Mouse (Mus musculus) retina, postnatal 7 days (tissue): ENCODE data around the gene Gm42906.

Experiments
- DNase-seq: peaks from one replicate; pipeline ENCODE4 v3.0.0-alpha.2; 2012; ENCODE audit warnings: low read depth, low spot score

Gene Gm42906

DNA sequence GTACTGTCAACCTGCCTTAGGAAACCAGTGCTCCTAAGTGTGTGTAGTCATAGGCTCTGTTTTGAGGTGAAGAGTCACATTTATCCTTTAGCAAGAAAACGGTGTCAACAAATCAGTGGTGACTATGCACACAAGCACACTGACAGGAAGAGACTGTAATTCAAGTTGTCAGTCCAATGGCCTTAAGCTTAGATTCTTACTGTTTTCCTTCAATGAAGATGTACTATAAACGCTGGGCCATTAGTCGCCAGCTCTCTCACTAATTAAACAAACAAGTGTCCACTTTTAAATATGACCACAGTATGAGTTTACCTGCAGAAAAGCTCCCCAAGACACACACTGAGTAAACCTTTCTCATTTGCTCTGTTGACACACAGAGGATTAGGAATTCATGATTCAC lies 238.6 kb downstream of the Gm42906 start:
- DNase-seq = no peak

DNA sequence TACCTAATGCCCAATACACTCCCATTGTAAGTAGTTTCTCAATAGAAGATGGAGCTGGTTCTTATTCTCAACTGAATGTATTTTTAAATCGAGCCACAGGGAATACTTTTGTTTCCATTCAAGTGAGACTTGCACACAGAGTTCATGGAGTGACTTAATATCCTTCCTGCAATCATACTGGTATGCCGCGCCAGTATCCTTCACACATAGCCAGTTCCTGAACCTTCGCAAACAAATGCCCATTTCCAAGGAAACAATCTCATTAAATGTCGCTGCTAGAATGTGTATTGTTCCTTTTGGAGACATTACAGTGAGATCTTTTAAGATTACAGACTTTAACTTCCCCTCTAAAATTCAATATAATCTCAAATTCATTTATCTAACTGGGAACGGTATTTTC lies 239.3 kb downstream of the Gm42906 start:
- DNase-seq = no peak

DNA sequence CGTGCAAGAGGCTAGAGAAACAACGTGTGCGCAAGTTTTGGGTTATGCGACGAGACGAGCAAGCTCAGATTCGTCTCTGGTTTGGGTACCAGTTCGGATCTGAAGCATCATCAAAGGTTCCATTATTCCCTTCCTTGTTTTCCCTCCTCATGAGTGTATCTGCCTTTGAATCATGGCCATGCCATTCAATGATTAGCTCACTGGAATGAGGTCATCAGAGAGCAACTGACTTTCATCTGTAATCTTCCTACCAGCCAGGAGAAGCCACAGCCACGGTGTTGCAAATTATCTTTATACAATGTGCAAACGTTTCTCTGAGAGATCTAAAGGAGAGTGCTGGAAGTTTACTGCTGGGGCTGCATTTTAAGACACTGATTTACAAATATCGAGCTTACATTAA lies 240.6 kb downstream of the Gm42906 start:
- no peak for DNase-seq

DNA sequence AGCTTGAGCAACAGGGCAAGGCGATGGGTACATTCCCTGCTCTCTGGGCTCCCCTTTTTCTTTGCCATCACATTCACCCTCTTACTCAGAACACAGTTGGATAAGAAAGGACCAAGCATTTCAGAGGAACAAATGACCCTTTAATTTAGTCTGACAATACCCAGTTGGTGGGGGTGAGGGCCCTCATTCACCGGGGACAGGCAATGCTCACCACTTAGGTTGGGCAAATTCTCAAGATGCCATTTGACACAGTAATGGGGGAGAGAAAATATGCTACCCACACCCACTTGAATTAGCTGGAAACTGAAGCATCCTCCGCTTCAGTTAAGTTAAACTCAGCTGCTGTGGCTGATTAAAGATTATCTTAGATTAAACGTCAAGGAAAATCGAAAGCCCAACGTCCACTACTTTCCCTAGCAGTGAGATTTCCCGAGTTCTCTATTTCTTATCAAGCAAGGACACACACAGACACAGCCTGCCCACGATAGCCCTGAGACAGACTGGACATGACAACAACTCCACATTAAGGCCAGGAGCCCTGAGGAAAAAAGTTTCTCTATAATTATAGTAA lies 242.6 kb downstream of the Gm42906 start:
- DNase-seq = no peak

DNA sequence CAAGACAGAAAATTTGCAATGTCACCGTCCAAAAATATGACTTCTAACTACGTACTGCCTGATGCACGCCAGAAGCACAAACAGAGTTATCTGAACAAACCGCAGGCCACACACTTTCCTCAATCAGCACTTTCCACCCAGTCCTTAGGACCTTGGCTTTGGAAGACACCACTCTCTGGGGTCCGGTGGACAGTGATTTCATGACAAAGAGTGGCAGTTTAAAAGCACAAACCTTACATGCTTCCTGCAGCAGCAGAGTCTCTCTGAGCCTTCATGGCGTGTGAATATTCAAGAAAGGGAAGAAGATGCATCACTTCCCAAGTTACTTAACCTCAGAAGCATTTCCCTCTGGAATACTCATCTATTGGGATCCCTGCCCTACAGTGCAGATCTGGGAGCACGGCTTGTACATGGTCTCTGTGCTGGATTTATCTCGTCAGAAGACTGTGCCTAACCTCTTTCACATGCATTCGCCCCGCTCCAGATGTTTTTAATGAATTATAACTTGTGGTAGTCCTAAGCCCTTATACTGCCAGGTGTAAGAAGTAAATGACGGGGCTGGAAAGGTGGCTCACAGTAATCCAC lies 244.2 kb downstream of the Gm42906 start:
- DNase-seq = no peak

DNA sequence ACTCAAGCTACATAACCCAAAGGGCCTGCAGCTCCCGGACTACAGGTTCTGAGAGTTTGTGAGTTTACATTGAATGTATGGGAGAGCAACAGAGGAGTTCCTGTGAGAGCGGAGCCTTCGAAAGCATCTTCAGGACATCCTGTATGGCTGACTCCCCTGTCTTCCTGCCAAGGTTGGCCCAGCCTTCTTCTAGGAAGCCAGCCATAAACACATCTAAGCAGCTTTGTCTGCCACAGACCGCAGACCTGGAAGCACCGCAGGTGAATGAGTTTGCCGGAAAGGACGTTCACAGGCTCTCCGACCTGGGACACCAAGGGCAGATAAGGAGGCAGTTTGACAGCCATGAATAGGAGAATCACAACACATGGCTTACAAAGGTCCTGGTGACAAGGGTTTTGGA lies 246.7 kb downstream of the Gm42906 start:
- no peak for DNase-seq

DNA sequence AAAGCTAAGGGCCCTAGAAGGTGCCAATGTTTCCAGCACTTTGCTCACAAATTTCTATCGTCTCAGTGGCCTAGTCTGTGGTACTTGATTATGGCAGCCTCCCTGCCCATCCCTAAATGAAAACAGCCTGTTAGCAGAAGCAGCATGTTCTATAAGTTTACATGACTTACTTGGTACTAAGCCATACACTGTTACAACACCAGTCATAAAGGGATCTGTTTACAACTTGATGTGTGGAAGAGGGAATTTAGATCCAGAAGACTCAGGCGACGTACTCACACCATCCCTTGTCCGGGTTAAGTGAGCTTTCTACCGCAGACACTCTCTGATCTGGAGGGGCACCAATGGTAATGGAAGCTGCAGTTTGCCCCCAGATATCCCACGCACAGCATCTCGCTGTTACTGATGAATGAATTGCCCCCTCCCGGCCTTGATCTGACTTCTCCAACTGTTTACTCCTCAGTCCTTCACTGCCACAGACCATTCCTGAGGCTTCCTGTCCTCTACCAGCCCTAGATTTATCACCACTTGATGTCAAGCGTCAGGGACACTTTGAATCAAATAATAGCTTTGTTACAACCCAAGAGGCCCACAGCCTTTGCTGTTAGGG lies 247.7 kb downstream of the Gm42906 start:
- no peak for DNase-seq

DNA sequence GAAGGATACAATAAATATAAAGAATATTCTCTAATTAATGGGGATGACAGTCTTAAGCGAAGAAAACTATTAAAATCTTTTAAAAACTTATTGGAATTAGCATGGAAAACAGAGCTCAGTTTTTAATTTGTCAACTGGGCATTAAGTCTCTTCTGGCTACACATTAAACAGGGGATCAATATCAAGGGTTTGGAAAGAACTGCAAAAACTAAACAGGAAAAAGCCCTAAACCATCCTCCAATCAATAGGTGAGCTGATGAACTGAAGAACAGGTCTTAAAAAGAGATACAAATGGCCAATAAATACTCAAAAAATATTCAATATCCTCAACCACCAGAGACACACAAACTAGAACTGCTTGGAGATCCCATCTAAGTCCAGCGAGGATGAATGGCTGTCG lies 250.8 kb downstream of the Gm42906 start:
- no peak for DNase-seq

DNA sequence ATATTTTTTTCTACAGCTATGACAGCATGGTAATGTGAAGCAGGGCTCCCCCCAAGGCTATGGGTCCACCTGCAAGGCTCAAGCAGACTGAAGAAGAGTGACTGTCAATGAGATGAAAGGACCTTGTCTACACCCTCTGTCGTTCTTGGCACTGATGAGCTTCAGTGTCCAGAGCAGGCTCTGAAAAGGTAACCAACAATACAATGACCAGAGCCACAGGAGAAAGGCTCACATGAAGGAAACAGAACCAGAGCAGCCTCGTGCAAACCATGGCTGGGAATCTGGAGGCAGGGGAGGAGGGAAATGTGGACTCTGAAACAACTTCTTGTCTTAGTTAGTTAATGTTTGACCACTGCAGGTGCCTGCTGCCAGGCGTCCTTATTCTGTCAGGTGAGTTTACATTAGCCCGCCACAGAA lies 252.1 kb downstream of the Gm42906 start:
- DNase-seq = no peak

DNA sequence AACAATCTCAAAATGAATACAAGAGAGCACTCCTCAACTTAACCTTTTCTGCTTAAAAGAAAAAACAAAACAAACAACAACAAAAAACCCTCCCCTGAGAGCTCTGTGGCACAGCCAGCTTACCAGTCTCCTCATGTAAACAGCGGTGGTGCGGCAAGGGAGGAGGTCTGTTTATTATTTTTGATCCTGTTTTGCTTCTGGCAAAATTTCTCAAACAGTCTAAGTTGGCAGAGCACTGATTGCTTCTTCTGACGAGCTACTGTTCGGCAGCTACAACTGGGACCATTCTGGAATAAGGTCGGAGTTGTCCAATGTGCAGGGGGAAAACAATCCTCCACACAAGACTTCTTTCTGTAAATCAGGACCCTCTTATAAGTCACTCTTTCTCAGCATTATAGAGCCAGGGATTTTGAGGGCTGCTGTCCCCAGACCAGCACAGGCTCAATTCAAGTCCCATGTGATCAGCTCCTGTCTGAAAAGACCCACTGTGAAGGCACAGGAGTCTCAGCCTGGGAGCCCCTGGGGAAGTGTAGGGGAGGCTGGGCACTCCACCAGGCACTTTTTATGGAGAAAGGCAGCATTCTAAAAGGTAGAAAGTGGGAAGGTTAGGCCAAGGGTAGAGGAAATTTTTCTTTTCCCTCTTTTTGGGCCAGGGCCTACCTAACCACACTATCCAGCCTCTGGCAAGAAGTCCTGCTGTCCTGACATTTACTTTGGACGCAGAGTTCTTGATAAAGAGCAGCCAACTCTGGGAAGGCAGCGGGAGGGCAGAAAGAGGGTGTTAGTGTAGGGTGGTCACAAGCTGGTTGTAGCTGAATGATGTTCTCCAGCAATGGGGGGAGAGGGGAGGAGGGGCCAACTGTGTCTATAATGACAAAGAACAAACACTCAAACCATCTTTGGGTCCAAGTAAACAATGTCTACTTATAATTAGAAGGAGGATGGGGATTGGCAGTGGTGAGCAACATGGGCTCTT lies 253.2 kb downstream of the Gm42906 start:
- DNase-seq = no peak

DNA sequence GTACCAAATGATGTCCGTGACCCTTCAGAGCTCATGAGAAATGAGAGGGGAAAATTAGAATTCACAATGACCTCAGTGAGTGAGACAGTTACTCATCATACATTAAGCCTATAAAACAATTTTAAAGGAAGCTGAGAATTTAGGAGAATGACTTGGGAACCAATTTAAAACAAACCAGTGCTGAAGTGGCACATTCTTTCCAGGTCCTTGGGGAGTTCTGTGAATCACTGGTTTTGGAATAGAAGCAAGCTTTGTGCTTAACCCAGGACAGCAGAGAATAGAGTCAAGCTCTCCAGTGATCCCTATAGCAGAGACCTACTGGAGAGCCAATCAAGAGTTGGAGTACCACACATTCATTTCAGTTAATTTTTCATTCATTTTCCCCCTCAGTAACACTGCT lies 254.2 kb downstream of the Gm42906 start:
- no peak for DNase-seq

DNA sequence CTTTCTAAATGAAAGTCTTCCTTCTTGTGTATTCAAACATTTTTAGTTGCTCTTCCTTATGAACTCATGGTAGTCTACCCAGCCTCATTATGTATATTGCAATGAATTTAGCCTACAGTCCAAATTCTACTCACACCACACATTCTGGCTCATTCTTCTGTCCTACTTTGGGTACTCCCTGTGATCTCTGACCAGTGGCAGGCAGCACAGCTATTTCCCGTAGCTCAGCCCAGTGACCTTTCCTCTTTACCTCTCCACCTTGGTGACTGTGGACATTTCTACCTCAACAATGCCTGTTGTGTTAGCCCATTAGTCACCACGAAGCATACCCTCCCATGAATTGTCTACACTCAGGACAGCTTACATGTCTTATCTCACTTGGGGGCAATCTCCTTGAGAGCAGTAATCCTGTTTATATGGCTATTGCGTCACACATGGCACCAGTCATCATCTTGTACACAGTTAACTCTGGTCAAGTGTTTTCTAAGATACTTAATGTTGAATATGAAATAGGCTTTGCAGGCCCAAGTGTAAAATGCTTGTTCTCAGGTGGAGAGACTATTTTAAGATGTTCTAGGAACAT lies 257.7 kb downstream of the Gm42906 start:
- DNase-seq = no peak

DNA sequence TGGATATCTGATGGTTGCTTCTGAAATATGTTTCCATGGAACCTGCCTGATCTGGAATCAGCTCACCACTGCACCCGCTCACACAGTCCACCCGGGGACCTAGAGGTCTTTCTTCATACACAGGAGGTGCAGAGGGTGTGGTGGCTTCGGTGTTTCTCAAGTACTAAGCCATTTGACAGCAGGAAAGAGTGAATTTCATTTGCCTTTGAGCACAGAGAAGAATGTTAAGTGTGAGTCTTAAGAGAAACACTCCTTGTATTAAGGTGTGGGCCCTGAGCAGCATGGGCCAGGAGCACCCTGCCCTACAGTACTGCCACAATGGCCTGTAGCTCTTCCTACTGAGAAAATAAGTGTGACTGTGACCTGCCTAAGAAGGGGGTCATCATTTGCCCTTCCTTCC lies 259.8 kb downstream of the Gm42906 start:
- DNase-seq = no peak

DNA sequence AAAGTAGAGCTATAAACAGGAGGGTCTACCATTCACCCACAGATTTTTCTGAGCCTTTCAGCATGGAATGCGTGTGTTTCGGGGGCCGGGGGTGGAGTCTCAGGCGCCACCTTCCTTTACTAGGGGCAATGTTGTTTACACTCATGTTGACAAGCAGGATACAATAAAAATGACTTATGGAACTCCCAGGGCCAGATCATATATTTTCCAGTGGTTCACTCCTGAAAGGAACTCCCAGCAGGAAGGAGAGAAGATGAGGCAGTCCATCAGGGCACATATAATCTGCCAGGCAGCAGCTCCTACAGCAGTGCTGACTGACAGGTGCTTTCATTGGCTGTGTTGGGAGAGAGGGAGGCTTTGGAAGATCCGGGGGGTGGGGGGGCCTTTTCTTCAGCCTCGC lies 260.3 kb downstream of the Gm42906 start:
- DNase-seq = no peak

DNA sequence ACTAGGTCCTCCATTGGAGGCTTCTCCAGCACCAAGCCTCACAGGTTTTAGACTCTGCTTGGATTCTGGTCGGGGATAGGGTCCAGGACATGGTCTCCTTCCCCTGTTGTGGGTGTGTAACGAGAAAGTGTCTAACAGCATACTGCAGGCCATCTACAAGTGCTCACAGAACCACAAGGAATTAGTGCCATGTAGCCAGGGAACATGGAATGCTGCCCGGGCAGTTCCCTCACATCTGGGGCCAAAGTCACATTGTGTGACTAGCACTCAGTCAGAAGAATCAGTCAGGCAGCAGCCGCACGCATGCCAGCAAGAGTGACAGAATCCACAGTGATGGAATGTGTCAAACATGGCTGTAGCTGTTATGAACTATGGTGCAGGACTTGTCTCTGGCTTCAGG lies 261.7 kb downstream of the Gm42906 start:
- no peak for DNase-seq

DNA sequence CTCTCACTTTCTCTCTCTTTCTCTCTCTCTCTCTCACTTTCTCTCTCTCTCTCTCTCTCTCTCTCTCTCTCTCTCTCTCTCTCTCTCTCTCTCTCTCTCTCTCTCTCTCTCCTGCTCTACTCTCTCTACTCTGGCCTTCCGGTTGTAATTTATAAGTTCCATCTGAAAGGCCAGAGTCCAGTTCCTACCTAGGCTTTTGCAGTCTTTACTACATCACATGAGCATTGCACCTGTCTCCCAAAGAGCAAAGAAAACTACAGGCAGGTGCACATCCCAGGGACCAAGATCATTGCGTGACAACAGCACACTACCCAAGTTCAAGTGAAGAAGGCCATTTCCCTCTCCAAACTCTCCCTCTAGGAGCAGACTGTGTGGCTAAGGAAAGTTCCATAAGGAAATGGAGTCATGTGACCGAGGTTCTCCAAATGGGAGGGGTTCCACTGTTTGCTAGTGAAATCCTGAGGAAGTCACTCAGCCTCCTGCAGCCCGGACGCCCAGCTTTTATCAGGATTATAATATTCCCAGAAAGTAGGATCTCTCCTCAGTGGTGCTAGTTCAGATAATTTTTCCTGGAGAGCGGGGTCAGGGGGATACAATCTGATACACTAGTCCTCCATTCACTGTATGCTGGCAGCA lies 262.5 kb downstream of the Gm42906 start:
- DNase-seq = no peak

DNA sequence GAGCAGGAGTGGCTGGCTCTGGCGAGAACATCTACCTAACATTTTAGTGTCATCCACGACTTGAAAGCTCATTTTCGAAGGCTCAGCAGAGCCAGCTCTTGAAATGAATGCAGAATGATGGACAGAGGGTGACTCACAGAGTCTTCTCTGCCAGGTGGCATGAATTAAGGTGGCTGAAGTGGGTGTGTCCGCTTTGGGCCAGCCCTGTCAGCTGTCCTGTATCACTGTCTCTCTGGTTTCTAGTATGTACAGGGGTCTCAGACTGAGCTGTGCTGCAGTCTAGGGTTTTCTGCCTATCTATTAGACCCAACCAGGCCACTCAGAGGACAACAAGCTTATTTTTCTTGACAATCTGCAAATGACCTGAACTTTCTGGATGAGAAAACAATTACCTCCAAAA lies 263.1 kb downstream of the Gm42906 start:
- no peak for DNase-seq

DNA sequence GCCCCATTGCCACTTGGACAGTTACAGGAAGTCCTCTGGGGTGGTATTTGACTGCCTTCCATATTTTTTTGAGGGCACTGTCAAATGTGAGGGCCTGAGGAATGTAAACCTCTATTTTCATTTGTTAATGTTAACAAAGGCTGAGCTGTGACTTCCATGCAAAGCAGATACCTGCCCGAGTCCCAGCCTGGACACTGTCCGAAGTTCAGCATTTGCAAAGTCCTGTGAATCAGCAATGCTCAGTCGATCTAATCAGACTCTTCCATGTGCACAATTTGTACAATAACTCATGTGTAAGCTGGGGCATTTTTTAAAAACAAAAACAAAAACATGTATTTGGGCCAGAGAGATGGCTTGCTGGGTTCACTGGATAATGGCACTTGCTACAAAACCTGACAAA lies 265.3 kb downstream of the Gm42906 start:
- no peak for DNase-seq

DNA sequence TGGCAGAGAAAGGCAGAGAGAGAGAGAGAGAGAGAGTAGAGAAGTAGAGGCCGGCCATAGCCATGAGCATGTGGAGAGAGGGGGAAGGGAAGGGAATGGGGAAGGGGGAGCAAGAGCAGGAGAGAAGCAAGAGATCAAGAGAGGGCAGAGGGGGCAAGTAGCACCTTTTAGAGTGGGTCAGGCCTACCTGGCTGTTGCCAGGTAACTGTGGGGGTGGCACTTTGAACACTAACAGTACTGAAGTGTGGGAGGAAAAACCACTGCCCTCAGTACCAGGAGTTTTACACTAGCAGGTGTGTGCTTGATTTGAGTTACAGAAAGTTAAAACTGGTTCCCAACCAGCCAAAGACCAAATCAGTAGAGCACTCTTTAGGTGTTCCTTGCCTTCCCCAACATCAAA lies 272.7 kb downstream of the Gm42906 start:
- no peak for DNase-seq

DNA sequence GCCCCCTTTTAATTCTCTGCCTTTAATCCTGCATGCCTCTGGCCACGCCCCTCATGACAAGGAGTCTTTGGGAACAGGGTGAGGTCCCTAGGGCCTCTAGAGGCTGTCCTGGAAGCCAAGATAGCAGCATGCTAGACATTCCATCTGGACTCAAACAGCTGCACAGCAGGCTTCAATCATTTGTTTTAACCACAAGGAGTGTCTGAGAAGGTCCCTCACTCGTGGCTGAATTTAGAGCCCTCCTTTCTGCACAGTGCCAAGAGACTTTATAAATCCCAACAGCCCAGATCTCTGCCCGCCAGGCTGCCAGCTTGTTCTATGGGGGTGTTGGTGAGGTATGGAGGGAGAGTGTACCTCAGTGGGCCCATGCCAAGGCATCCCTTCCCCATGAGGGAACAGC lies 273.2 kb downstream of the Gm42906 start:
- no peak for DNase-seq

DNA sequence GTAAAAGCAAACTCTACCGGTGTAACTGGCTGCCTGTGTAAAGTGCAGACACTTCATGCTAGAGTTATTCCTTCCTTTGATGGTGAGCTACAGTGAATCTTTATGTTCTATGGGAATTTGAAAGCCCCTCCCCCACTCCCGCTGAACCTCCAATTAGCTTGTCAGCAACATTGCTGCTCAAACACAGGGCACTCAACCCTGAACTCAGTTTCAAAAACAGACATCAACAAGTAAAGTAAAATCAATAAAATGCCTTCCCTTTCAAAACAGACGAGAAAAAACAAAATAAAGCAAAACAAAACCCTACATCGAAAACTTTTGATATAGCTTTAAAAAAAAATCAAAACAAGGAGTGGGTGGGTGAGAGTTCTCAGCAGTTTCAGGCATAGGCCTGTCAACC lies 273.9 kb downstream of the Gm42906 start:
- DNase-seq = no peak

DNA sequence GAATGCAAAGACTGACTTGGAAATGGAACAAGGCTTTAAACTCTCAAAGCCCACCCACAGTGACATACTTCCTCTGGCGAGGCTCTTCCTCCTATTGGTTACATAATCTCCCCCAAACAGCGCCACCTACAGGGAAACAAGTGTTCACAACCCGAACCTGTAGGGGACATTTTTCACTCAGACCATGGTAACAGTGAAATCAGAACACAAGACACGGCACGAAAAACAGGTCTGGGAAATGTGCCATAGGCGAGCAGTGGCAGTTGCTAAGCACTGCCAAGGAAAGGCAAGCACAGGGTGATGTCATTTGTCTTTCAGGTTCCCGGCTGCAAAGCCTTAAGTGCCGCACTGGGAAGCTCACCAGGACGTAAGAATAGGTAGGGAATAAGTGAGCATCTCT lies 276.4 kb downstream of the Gm42906 start:
- no peak for DNase-seq
